Mouse (Mus musculus) cerebellum, adult 2 months (tissue): ENCODE data around the gene Tbr1. TPM values are rescaled to one million over a fixed set of nuclear protein-coding genes. Genes with fewer than 3 reads are reported as not detected.

Experiments used
- DNase-seq, 2 experiments: peaks; one replicate each; pipeline ENCODE4 v3.0.0; 2021
- H3K27ac ChIP-seq: fragments of 200-500 bp; 2 replicates; pipeline ENCODE4 v1.5.1; 2012; ENCODE audit warnings: low read length, control low read depth, inconsistent platforms; ENCODE audit not compliant: insufficient read depth
- H3K27me3 ChIP-seq: fragments of 200-500 bp; 2 replicates; pipeline ENCODE4 v1.6.1; 2012; ENCODE audit warnings: inconsistent platforms, mild to moderate bottlenecking, low read length, moderate library complexity; ENCODE audit not compliant: control insufficient read depth, insufficient read depth
- H3K4me1 ChIP-seq: fragments of 200-500 bp; 2 replicates; pipeline ENCODE4 v1.6.1; 2011; ENCODE audit warnings: low read length; ENCODE audit not compliant: control insufficient read depth, insufficient read depth
- H3K4me3 ChIP-seq: fragments of 200-500 bp; replicated peaks from 2 replicates; pipeline ENCODE3; 2011; ENCODE audit warnings: mild to moderate bottlenecking, low read depth, low read length, control low read depth; ENCODE audit not compliant: insufficient read depth
- CTCF ChIP-seq: fragments of 200-500 bp; IDR thresholded peaks from 2 replicates; pipeline ENCODE4 v1.5.1; 2011; ENCODE audit warnings: low read depth, mild to moderate bottlenecking, control low read depth, low read length, moderate library complexity, borderline replicate concordance; ENCODE audit not compliant: insufficient read depth
- POLR2A ChIP-seq: fragments of 200-500 bp; IDR thresholded peaks from 2 replicates; pipeline ENCODE4 v1.6.1; 2011; ENCODE audit warnings: low read length, control low read depth, borderline replicate concordance; ENCODE audit not compliant: insufficient read depth
- WGBS: fragments of 180-500 bp; shearing (Covaris S2); methylation state at CpG from one replicate; pipeline ENCODE4 v1.1.7; 2018; 5-methylcytosine and 5-hydroxymethylcytosine counted together
- polyA plus RNA-seq: library from polyadenylated mRNA; depleted of rRNA; stranded (reverse); fragments of >200 nt; gene quantifications from 2 replicates; pipeline ENCODE4 v1.2.3, GENCODE M21; 2012; rRNA removed

The Tbr1 gene
- 0.39 and 0.57 TPM in 2 replicates for polyA plus RNA-seq

- DNase-seq = peak; percentile 66
- Histone ChIP-seq H3K27ac (no peak within 1 kb of the TSS), H3K4me1 (peaks cover 5% of the 10 kb centered on the region), H3K4me3 (peak within 1 kb of the TSS; percentile 50), H3K27me3 (peaks cover 3% of the 10 kb centered on the region; the same call in 1 of the 2 replicates)
- TF ChIP-seq POLR2A = no peak
- no peak for TF ChIP-seq CTCF
- 26% methylated on average over 11 of the region's 11 CpGs for WGBS
These were observed at the start of gene Tbr1 for GRCm38 (mm10) chr2:61802656-61803251. Gene Tbr1 (plus strand): TSS chr2:61802930.

GRCm38 (mm10) chr2:61754989-61755388 is 47.7 kb upstream of the Tbr1 start:
- no peak for DNase-seq
- no peak overlapping the region for H3K4me3 ChIP-seq
- no peak overlapping the region for H3K27ac ChIP-seq
- H3K27me3 ChIP-seq = no peaks in the 10 kb centered on the region
- no peaks in the 10 kb centered on the region for H3K4me1 ChIP-seq
- TF ChIP-seq POLR2A (no peak), CTCF (no peak)

- 88% methylated on average over 5 of the region's 5 CpGs for whole genome bisulfite sequencing
- H3K27ac ChIP-seq = no peak overlapping the region
- no peaks in the 10 kb centered on the region for H3K4me1 ChIP-seq
- no peaks in the 10 kb centered on the region for H3K27me3 ChIP-seq
- DNase-seq = no peak
- TF ChIP-seq CTCF (no peak), POLR2A (no peak)
- H3K4me3 ChIP-seq = no peak overlapping the region
These were observed 43.4 kb upstream of the Tbr1 start for GRCm38 (mm10) chr2:61759234-61759855.

- Histone ChIP-seq H3K27me3 (no peaks in the 10 kb centered on the region), H3K27ac (no peak overlapping the region), H3K4me1 (no peaks in the 10 kb centered on the region), H3K4me3 (no peak overlapping the region)
- 77% methylated on average over 3 of the region's 3 CpGs for WGBS
- DNase-seq = no peak
- TF ChIP-seq POLR2A (no peak), CTCF (no peak)
These were observed 42.7 kb upstream of the Tbr1 start for GRCm38 (mm10) chr2:61760044-61760443.

GRCm38 (mm10) chr2:61764470-61765105 is 38.1 kb upstream of the Tbr1 start:
- WGBS = 93% methylated on average over 6 of the region's 6 CpGs
- no peak overlapping the region for H3K4me3 ChIP-seq
- H3K27me3 ChIP-seq = no peaks in the 10 kb centered on the region
- no peaks in the 10 kb centered on the region; the same call in 1 of the 2 replicates for H3K4me1 ChIP-seq
- TF ChIP-seq CTCF (no peak), POLR2A (no peak)
- H3K27ac ChIP-seq = no peak overlapping the region
- no peak for DNase-seq

- Histone ChIP-seq H3K4me1 (no peaks in the 10 kb centered on the region; the same call in 1 of the 2 replicates), H3K27ac (no peak overlapping the region), H3K27me3 (no peaks in the 10 kb centered on the region), H3K4me3 (no peak overlapping the region)
- no peak for TF ChIP-seq CTCF
- no peak for TF ChIP-seq POLR2A
- 25% methylated on average over 4 of the region's 4 CpGs for WGBS
- DNase-seq = peak in 1 of 2 experiments; percentile 46
These were observed 37.2 kb upstream of the Tbr1 start for GRCm38 (mm10) chr2:61765526-61765925.

- TF ChIP-seq CTCF (no peak), POLR2A (no peak)
- Histone ChIP-seq H3K4me1 (no peaks in the 10 kb centered on the region), H3K4me3 (no peak overlapping the region), H3K27ac (no peak overlapping the region), H3K27me3 (no peaks in the 10 kb centered on the region)
- DNase-seq = no peak
These were observed 21.9 kb upstream of the Tbr1 start for GRCm38 (mm10) chr2:61780794-61781193.

- H3K4me1 ChIP-seq = no peaks in the 10 kb centered on the region
- no peaks in the 10 kb centered on the region for H3K27me3 ChIP-seq
- WGBS = 42% methylated on average over 5 of the region's 5 CpGs
- H3K27ac ChIP-seq = no peak overlapping the region
- TF ChIP-seq CTCF (no peak), POLR2A (no peak)
- DNase-seq = no peak
- no peak overlapping the region for H3K4me3 ChIP-seq
These were observed 7.8 kb upstream of the Tbr1 start for GRCm38 (mm10) chr2:61794960-61795359.
